Mouse (Mus musculus): ENCODE measurements around the gene Cast. TPM values are rescaled to one million over a fixed set of nuclear protein-coding genes. Genes with fewer than 3 reads are reported as not detected.
A peak's percentile ranks its signal among the peaks of the same experiment; 100 is the strongest.

Cast gene
- total and polyA plus RNA-seq, 2 experiments: 4.2 to 42.3 TPM

DNA sequence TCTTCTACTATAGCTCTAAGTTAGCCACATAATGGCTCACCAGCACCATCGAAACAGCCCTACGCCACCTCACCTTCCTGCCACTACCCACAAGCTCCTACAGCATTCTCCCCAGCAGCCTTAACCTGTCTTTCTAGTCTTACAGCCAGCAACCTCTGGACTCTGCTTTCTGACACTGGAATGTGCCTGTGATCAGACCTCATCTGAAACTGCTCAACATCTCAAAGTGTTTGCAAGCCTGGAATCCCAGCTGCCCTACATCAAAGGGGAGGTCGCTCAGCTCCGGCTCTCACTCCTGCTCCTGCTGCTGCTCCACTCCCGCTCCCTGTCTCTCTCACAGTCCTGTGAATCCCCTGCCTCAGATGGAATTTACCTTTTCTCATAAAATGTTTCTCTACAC is 65.4 kb downstream of the Cast start:
- H3K27ac ChIP-seq (replicated peaks; ENCODE audit: insufficient read depth, low read depth, low read length): no peak overlapping the region
- H3K4me3 ChIP-seq (ENCODE audit: insufficient read depth, low read depth, low read length): no peak overlapping the region
- H3K4me1 ChIP-seq (ENCODE audit: control insufficient read depth, insufficient read depth, low read length): no peaks in the 10 kb centered on the region
- no peaks in the 10 kb centered on the region for H3K79me2 ChIP-seq (ENCODE audit: control insufficient read depth, insufficient read depth, low read length)
- H3K36me3 ChIP-seq (ENCODE audit: control insufficient read depth, insufficient read depth, low read length): peaks cover 50% of the 10 kb centered on the region
- TF ChIP-seq CTCF (IDR thresholded peaks at IDR 0.05; ENCODE audit: low read depth, low read length) (no peak), POLR2A (IDR thresholded peaks at IDR 0.05; ENCODE audit: extremely low read depth, insufficient read depth, low read length) (no peak)
- no peak for DNase-seq (ENCODE audit: extremely low read depth, low read depth, low spot score)
- H3K27me3 ChIP-seq (ENCODE audit: control insufficient read depth, insufficient read depth, low read length): no peaks in the 10 kb centered on the region
- WGBS: 94% methylated on average over 5 of the region's 5 CpGs
- no peak overlapping the region for H3K9ac ChIP-seq (ENCODE audit: low read depth, low read length)

- H3K79me2 ChIP-seq (ENCODE audit: control insufficient read depth, insufficient read depth, low read length): no peaks in the 10 kb centered on the region
- WGBS: 97% methylated on average over 2 of the region's 2 CpGs
- no peaks in the 10 kb centered on the region for H3K4me1 ChIP-seq (ENCODE audit: control insufficient read depth, insufficient read depth, low read length)
- no peak overlapping the region for H3K4me3 ChIP-seq (ENCODE audit: insufficient read depth, low read depth, low read length)
- DNase-seq (ENCODE audit: extremely low read depth, low read depth, low spot score): no peak
- no peaks in the 10 kb centered on the region for H3K27me3 ChIP-seq (ENCODE audit: control insufficient read depth, insufficient read depth, low read length)
- peaks cover 62% of the 10 kb centered on the region for H3K36me3 ChIP-seq (ENCODE audit: control insufficient read depth, insufficient read depth, low read length)
- no peak overlapping the region for H3K9ac ChIP-seq (ENCODE audit: low read depth, low read length)
- no peak overlapping the region for H3K27ac ChIP-seq (replicated peaks; ENCODE audit: insufficient read depth, low read depth, low read length)
- TF ChIP-seq POLR2A (IDR thresholded peaks at IDR 0.05; ENCODE audit: extremely low read depth, insufficient read depth, low read length): no peak
- no peak for TF ChIP-seq CTCF (IDR thresholded peaks at IDR 0.05; ENCODE audit: low read depth, low read length)
These were observed 72.2 kb downstream of the Cast start for GRCm38 (mm10) chr13:74736396-74736795.

DNA sequence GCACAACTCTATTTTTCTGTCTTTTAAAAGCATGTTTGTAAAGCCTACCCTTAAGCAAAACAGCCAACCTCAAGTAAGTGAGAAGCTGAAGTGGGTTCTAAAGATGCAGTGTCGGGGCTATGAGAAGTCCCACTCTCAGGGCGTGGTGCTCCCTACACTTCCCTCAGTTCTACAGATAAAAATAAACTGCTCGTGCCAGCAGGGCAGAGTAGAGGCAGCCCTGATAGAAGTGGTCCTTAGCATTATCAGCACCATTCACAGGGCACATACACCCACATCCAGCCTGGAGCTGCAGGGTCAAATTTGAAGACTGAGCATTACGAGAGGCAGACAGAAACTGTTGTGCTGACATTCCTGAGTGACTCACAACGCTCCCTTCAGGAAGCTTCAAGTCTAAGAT is 72.8 kb downstream of the Cast start:
- Histone ChIP-seq H3K27me3 (ENCODE audit: control insufficient read depth, insufficient read depth, low read length) (no peaks in the 10 kb centered on the region), H3K27ac (replicated peaks; ENCODE audit: insufficient read depth, low read depth, low read length) (no peak overlapping the region), H3K4me1 (ENCODE audit: control insufficient read depth, insufficient read depth, low read length) (no peaks in the 10 kb centered on the region), H3K36me3 (ENCODE audit: control insufficient read depth, insufficient read depth, low read length) (peaks cover 61% of the 10 kb centered on the region), H3K9ac (ENCODE audit: low read depth, low read length) (no peak overlapping the region), H3K4me3 (ENCODE audit: insufficient read depth, low read depth, low read length) (no peak overlapping the region), H3K79me2 (ENCODE audit: control insufficient read depth, insufficient read depth, low read length) (no peaks in the 10 kb centered on the region)
- 86% methylated on average over 5 of the region's 5 CpGs for WGBS
- no peak for TF ChIP-seq CTCF (IDR thresholded peaks at IDR 0.05; ENCODE audit: low read depth, low read length)
- no peak for TF ChIP-seq POLR2A (IDR thresholded peaks at IDR 0.05; ENCODE audit: extremely low read depth, insufficient read depth, low read length)
- no peak for DNase-seq (ENCODE audit: extremely low read depth, low read depth, low spot score)

GRCm38 (mm10) chr13:74733726-74734125 is 74.9 kb downstream of the Cast start:
- no peak overlapping the region for H3K9ac ChIP-seq (ENCODE audit: low read depth, low read length)
- TF ChIP-seq POLR2A (IDR thresholded peaks at IDR 0.05; ENCODE audit: extremely low read depth, insufficient read depth, low read length) (no peak), CTCF (IDR thresholded peaks at IDR 0.05; ENCODE audit: low read depth, low read length) (no peak)
- no peaks in the 10 kb centered on the region for H3K4me1 ChIP-seq (ENCODE audit: control insufficient read depth, insufficient read depth, low read length)
- WGBS: 93% methylated on average over 4 of the region's 4 CpGs
- no peaks in the 10 kb centered on the region for H3K27me3 ChIP-seq (ENCODE audit: control insufficient read depth, insufficient read depth, low read length)
- H3K27ac ChIP-seq (replicated peaks; ENCODE audit: insufficient read depth, low read depth, low read length): no peak overlapping the region
- peaks cover 59% of the 10 kb centered on the region for H3K36me3 ChIP-seq (ENCODE audit: control insufficient read depth, insufficient read depth, low read length)
- H3K79me2 ChIP-seq (ENCODE audit: control insufficient read depth, insufficient read depth, low read length): no peaks in the 10 kb centered on the region
- no peak for DNase-seq (ENCODE audit: extremely low read depth, low read depth, low spot score)
- H3K4me3 ChIP-seq (ENCODE audit: insufficient read depth, low read depth, low read length): no peak overlapping the region

- Histone ChIP-seq H3K4me3 (ENCODE audit: insufficient read depth, low read depth, low read length) (no peak overlapping the region), H3K9ac (ENCODE audit: low read depth, low read length) (no peak overlapping the region), H3K27ac (replicated peaks; ENCODE audit: insufficient read depth, low read depth, low read length) (no peak overlapping the region), H3K36me3 (ENCODE audit: control insufficient read depth, insufficient read depth, low read length) (peaks cover 23% of the 10 kb centered on the region), H3K79me2 (ENCODE audit: control insufficient read depth, insufficient read depth, low read length) (no peaks in the 10 kb centered on the region), H3K27me3 (ENCODE audit: control insufficient read depth, insufficient read depth, low read length) (no peaks in the 10 kb centered on the region), H3K4me1 (ENCODE audit: control insufficient read depth, insufficient read depth, low read length) (no peaks in the 10 kb centered on the region)
- no peak for DNase-seq (ENCODE audit: extremely low read depth, low read depth, low spot score)
- no peak for TF ChIP-seq POLR2A (IDR thresholded peaks at IDR 0.05; ENCODE audit: extremely low read depth, insufficient read depth, low read length)
- no peak for TF ChIP-seq CTCF (IDR thresholded peaks at IDR 0.05; ENCODE audit: low read depth, low read length)
- 90% methylated on average over 2 of the region's 2 CpGs for WGBS
These were observed 89.6 kb downstream of the Cast start for GRCm38 (mm10) chr13:74719002-74719401.

DNA sequence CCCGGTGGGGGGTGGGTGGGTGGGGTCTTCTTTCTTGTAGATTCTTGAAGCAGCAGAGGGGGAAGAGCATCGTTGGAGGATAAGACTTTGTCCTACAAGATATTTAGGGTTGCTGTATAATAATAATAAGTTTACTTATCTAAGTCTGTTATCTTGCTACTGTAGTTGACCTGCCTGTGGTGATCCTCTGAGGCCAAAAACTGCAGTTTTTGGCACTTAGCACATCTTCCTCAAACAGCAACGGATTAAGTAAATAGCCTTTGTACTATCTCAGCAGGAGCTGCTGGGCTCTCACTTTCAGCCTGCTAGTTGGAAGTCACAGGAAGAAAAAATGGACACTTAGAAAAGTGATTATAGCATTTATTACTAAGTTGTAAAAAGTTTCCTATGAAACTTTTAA is 112.4 kb downstream of the Cast start:
- no peak overlapping the region for H3K27ac ChIP-seq (replicated peaks; ENCODE audit: insufficient read depth, low read depth, low read length)
- TF ChIP-seq CTCF (IDR thresholded peaks at IDR 0.05; ENCODE audit: low read depth, low read length): no peak
- H3K9ac ChIP-seq (ENCODE audit: low read depth, low read length): no peak overlapping the region
- peak; percentile 88 for DNase-seq (ENCODE audit: extremely low read depth, low read depth, low spot score)
- H3K27me3 ChIP-seq (ENCODE audit: control insufficient read depth, insufficient read depth, low read length): no peaks in the 10 kb centered on the region
- H3K4me1 ChIP-seq (ENCODE audit: control insufficient read depth, insufficient read depth, low read length): 0 out of 2 replicates have a peak, but pooled peaks cover 1% of the 10 kb centered on the region
- peaks cover 27% of the 10 kb centered on the region for H3K36me3 ChIP-seq (ENCODE audit: control insufficient read depth, insufficient read depth, low read length)
- H3K4me3 ChIP-seq (ENCODE audit: insufficient read depth, low read depth, low read length): no peak overlapping the region
- no peaks in the 10 kb centered on the region for H3K79me2 ChIP-seq (ENCODE audit: control insufficient read depth, insufficient read depth, low read length)
- WGBS: 37% methylated on average over 3 of the region's 3 CpGs
